Mouse (Mus musculus) heart, postnatal 14 days (tissue): Measurements from ENCODE around the gene Tceal6. TPM values are rescaled to one million over a fixed set of nuclear protein-coding genes. Genes with fewer than 3 reads are reported as not detected.
"Not testable (repeated sequence)": the region's sequence is repeated elsewhere in the genome, so short reads cannot be mapped to it uniquely, and the experiment has no call there.

Experiments used
- DNase-seq, 2 experiments: peaks; one replicate each; pipeline ENCODE4 v3.0.0; 2021 to 2022
- intact Hi-C: fragments of 180-260 bp; cut with DNase I; formaldehyde crosslinking; loops from one replicate; pipeline ENCODE4 v1.15.1; 2025
- long read RNA-seq, 2 experiments: library from polyadenylated mRNA; stranded (forward); transcript quantifications; one replicate each; pipeline ENCODE4 v2.0.0; 2021
- total RNA-seq, 2 experiments: library from RNA; stranded (reverse); gene quantifications; 2 replicates each; pipeline ENCODE4 v1.2.3; 2021

The Tceal6 gene
- total RNA-seq: not detected
- long read RNA-seq, experiment 1: 0 reads
- long read RNA-seq, experiment 2: 0 reads

GRCm38 (mm10) chrX:135210436-135211221 lies at the start of gene Tceal6:
TSS of gene Tceal6 (minus strand) at chrX:135210687.
- intact Hi-C loops: no loop called here
- no peak for DNase-seq

DNA sequence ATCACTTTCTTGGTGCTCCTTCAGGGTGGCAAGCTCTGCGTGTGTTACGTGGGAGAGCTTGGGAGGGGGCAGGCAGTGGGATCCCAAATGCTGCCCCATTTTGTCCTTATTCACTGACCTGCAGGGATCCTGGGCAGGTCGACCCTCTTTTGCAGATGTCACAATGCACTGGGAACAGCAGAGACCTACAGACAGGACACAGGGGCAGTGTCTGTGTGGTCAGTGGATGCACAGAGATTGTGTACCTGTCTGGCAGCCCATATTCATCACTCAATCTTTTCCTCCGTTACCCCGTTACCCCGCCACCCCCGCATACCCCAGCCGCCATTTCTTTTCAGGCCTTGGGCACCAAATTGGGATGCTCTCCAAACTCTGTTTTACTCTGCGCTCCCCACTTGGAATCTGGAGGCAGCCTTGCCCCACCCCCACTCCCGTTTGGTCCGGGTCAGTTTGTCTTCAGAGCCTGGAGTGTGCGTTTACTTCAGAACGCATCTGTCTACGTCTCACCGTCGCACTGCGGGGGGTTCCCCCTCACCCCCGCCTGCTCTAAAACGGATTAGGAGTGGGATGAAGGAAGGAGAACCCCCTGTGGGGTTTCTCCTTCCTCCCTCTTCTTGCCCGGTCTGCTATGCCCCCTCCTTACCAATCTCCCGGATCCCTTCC lies 583 bp downstream of the Tceal6 start:
- intact Hi-C loops, DNase-seq: not testable (repeated sequence)

DNA sequence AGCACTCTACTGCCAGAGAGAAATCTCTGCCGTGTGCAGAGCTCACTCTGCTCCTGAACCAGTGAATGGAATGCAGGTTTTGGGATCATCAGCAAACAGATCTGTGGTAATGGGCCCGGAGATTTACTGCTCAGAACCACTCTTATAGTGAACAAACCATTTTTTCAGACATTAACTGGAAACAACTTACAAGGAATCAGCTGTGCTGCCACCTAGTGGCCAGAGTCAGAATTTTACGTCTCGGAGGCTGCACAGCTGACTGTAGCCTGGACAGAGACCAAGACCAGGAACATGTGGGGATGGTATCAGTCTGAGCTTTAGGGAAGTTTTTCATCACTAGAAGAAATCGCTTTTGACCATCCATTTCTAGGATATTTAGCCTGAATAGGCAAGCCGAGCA lies 20.6 kb downstream of the Tceal6 start:
- DNase-seq, intact Hi-C loops: not testable (repeated sequence)

DNA sequence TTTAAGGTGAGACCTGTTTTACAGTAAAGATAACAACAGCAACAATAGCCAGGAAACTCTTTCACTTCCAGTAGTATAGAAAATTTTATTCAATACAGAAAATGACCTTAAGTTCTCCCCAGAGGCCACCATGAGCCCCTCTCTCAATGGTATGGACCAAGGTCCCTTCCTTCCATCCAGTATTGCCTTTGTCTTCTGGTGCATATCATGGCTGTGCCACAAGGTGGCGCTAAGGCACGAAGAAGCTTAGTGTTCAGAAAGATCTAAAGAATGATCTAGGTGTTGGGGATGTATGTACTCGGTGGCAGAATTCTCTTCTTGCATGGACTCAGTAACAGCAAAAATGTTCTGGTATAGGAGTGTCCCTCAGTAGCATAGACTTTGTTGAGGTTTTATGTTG lies 21.8 kb downstream of the Tceal6 start:
- DNase-seq, intact Hi-C loops: not testable (repeated sequence)

DNA sequence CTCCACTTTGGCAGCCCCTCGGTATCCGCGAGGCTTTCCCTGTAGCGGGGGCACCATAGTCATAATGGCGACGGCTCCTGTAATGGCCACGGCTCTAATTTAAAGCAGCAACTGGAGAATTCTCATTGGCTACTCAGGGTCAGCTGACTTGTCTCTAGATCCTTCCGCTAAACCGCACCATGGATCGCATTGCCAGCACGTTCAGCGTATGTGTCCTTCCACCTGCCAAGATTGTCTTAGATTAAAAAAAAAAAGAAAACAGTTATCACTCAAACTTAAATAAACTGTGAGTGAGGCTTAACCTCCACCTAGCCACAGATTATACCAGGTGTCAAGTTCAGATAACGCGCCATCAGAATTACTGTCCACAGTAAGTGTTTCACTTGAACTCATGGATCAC lies 33.0 kb downstream of the Tceal6 start, which contains the start of gene Gm15023:
TSS of gene Gm15023 (minus strand) at position 101 of the 400 bp plus-strand sequence.
- intact Hi-C loops, DNase-seq: not testable (repeated sequence)

Other genes with a start within 250 kb of the Tceal6 start
- gene Nxf2, start 245.9 kb downstream of the Tceal6 start, total RNA-seq: not detected
- gene Zmat1, start 201.5 kb downstream of the Tceal6 start, total RNA-seq: 1 to 10 TPM; 3.6 to 5.6 TPM
- not detected for gene Gm15023, start 33.1 kb downstream of the Tceal6 start, total RNA-seq
- not detected for gene Pramel3, start 91.6 kb upstream of the Tceal6 start, total RNA-seq
- not detected for gene Gm5128, start 162.6 kb upstream of the Tceal6 start, total RNA-seq
- gene Gm7903, start 223.1 kb upstream of the Tceal6 start, total RNA-seq: not detected